Mouse (Mus musculus) brain, embryonic 14.5 days (tissue): ENCODE data around the gene Slco3a1.

Source experiments
- CTCF ChIP-seq: fragments of 200-500 bp; IDR thresholded peaks from 2 replicates; pipeline ENCODE4 v1.5.1; 2012; ENCODE audit warnings: inconsistent platforms, mild to moderate bottlenecking, moderate library complexity, borderline replicate concordance; ENCODE audit not compliant: insufficient read depth, insufficient read length; ENCODE audit errors: extremely low read depth
- POLR2A ChIP-seq: fragments of 200-500 bp; IDR thresholded peaks from 2 replicates; pipeline ENCODE4 v1.6.1; 2012; ENCODE audit warnings: mild to moderate bottlenecking, inconsistent platforms, borderline replicate concordance; ENCODE audit not compliant: poor library complexity, insufficient read depth, insufficient read length, severe bottlenecking; ENCODE audit errors: extremely low read depth

DNA sequence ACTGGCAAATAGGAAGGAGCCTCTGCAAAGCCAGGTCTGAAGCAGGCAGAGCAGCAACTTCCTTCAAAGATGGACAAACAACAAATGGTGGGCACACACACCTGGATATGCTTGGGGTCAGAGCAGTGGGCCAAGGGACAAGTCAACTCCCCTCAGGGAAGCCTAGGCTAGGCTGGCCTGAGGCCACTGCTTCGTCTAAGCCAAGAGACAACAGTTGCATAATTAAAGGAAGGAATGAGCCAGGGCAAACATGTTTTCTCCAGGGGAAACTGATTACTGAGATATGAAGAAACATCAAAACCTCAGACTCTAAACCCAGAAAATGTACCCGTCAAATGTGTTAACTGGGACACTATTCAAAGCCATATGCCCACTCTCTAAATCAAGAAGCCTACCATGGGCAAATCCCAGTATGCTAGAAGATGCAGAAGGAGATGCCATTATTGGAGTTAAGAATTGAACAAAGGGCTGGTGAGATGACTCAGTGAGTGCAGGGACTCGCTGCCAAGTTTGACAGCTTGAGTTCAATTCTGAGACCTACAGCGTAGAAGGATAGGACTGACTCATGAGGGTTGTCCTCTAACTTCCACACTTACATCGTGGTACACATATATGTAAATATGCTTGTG is 97.1 kb downstream of the Slco3a1 start:
- TF ChIP-seq CTCF (no peak), POLR2A (no peak)
